ENCODE assay signal across 8 mouse cellular contexts in genomic region chr4:149820569-149820968, GRCm38 (mm10). TPM values are rescaled to one million over a fixed set of nuclear protein-coding genes. Genes with fewer than 3 reads are reported as not detected.
DNase-seq lines count a peak whose midpoint lies in the region; ATAC-seq and TF ChIP-seq lines count a peak whose summit lies in the region.

No protein-coding gene starts in this region.

- POLR2A ChIA-PET in Patski (lab: Charles Lee), result interaction anchor here (0.6 to 1.0 kb wide), 2 partner anchors 134 to 743 kb away, joined by 3 read pairs; partner anchors contain the start of gene Spsb1

- ATAC-seq in Patski, result peak; percentile 95
- peak; percentile 89 for ATAC-seq in intestine, postnatal 0 days
- no peak for ATAC-seq in hindbrain, embryonic 16.5 days
- ATAC-seq in hindbrain, embryonic 11.5 days (ENCODE audit: low FRiP score), result no peak
- no peak for ATAC-seq in forebrain, embryonic 11.5 days (replicated peaks; ENCODE audit: low FRiP score)
- no peak for ATAC-seq in midbrain, embryonic 11.5 days (ENCODE audit: low FRiP score)

- WGBS in intestine, postnatal 0 days, result 26% methylated on average over 6 of the region's 6 CpGs
- 55% methylated on average over 6 of the region's 6 CpGs for WGBS in hindbrain, embryonic 16.5 days
- WGBS in hindbrain, embryonic 11.5 days, result 54% methylated on average over 6 of the region's 6 CpGs
- 63% methylated on average over 6 of the region's 6 CpGs for WGBS in forebrain, embryonic 11.5 days
- WGBS in midbrain, embryonic 11.5 days, result 65% methylated on average over 6 of the region's 6 CpGs

- CTCF ChIA-PET in Patski (lab: Charles Lee), result interaction anchor here (0.7 to 2.1 kb wide), 4 partner anchors 14 to 158 kb away, joined by 3 to 7 read pairs (median 4); no protein-coding TSS in a partner anchor

- peak; percentile 93 for DNase-seq in Patski (ENCODE audit: low read depth, low spot score)
- DNase-seq in gastrocnemius, adult 8-10 months (ENCODE audit: low spot score in 2 of 2), result peak; percentile 80 to 88
- DNase-seq in lung, postnatal 25 days (ENCODE audit: low spot score), result peak; percentile 93
- DNase-seq in hindbrain, embryonic 11.5 days (ENCODE audit: low spot score), result no peak
- no peak for DNase-seq in forebrain, embryonic 11.5 days (ENCODE audit: low spot score)
- DNase-seq in midbrain, embryonic 11.5 days (ENCODE audit: low spot score, missing footprints), result no peak

- H3K9me3 ChIP-seq in intestine, postnatal 0 days (ENCODE audit: control insufficient read depth), result no peaks in the 10 kb centered on the region
- H3K9me3 ChIP-seq in hindbrain, embryonic 16.5 days (ENCODE audit: control insufficient read depth, low read length), result no peaks in the 10 kb centered on the region
- no peaks in the 10 kb centered on the region for H3K9me3 ChIP-seq in hindbrain, embryonic 11.5 days (ENCODE audit: control insufficient read depth, low read length)
- no peaks in the 10 kb centered on the region for H3K9me3 ChIP-seq in forebrain, embryonic 11.5 days (ENCODE audit: control insufficient read depth, low read length)
- H3K9me3 ChIP-seq in midbrain, embryonic 11.5 days (ENCODE audit: control insufficient read depth, low read length), result no peaks in the 10 kb centered on the region

- no peaks in the 10 kb centered on the region for H3K4me1 ChIP-seq in intestine, postnatal 0 days (replicated peaks; ENCODE audit: control insufficient read depth, insufficient read depth, low read length)
- peaks cover 6% of the 10 kb centered on the region for H3K4me1 ChIP-seq in hindbrain, embryonic 16.5 days (ENCODE audit: control insufficient read depth, insufficient read depth, low read depth, low read length)
- no peaks in the 10 kb centered on the region; the same call in 1 of the 2 replicates for H3K4me1 ChIP-seq in hindbrain, embryonic 11.5 days (replicated peaks; ENCODE audit: control insufficient read depth, insufficient read depth, low read length)
- H3K4me1 ChIP-seq in forebrain, embryonic 11.5 days (replicated peaks; ENCODE audit: control insufficient read depth, insufficient read depth, low read length), result no peaks in the 10 kb centered on the region
- H3K4me1 ChIP-seq in midbrain, embryonic 11.5 days (ENCODE audit: control insufficient read depth, insufficient read depth, low read length), result no peaks in the 10 kb centered on the region

- in situ Hi-C loops in Patski (cut with MboI; ENCODE audit: low pct_unique_long_range_greater_than_20kb), result no loop called here

- H3K4me3 ChIP-seq in intestine, postnatal 0 days (ENCODE audit: low read depth, low read length), result no peak overlapping the region
- H3K4me3 ChIP-seq in hindbrain, embryonic 16.5 days (ENCODE audit: low read length), result no peak overlapping the region
- no peak overlapping the region for H3K4me3 ChIP-seq in hindbrain, embryonic 11.5 days (ENCODE audit: low read depth, low read length)
- H3K4me3 ChIP-seq in forebrain, embryonic 11.5 days (ENCODE audit: low read depth, low read length), result no peak overlapping the region
- H3K4me3 ChIP-seq in midbrain, embryonic 11.5 days (ENCODE audit: low read depth, low read length), result no peak overlapping the region

- TF ChIP-seq CTCF in Patski (IDR thresholded peaks at IDR 0.05), result no peak
- no peak for TF ChIP-seq CTCF in intestine, postnatal 0 days (IDR thresholded peaks at IDR 0.05; ENCODE audit: low read depth)

- H3K27ac ChIP-seq in intestine, postnatal 0 days (ENCODE audit: low read depth, low read length), result no peak overlapping the region
- H3K27ac ChIP-seq in hindbrain, embryonic 16.5 days (ENCODE audit: low read depth, low read length), result no peak overlapping the region
- H3K27ac ChIP-seq in hindbrain, embryonic 11.5 days (ENCODE audit: low read depth, low read length), result no peak overlapping the region
- no peak overlapping the region for H3K27ac ChIP-seq in forebrain, embryonic 11.5 days (ENCODE audit: low read depth, low read length)
- H3K27ac ChIP-seq in midbrain, embryonic 11.5 days (ENCODE audit: low read depth, low read length), result no peak overlapping the region

- H3K27me3 ChIP-seq in Patski, result no peaks in the 10 kb centered on the region
- H3K27me3 ChIP-seq in intestine, postnatal 0 days (replicated peaks; ENCODE audit: control insufficient read depth, insufficient read depth, low read length), result no peaks in the 10 kb centered on the region
- no peaks in the 10 kb centered on the region for H3K27me3 ChIP-seq in hindbrain, embryonic 16.5 days (replicated peaks; ENCODE audit: control insufficient read depth, insufficient read depth, low read length)
- H3K27me3 ChIP-seq in hindbrain, embryonic 11.5 days (ENCODE audit: control insufficient read depth, insufficient read depth, low read length), result no peaks in the 10 kb centered on the region
- no peaks in the 10 kb centered on the region for H3K27me3 ChIP-seq in forebrain, embryonic 11.5 days (ENCODE audit: control insufficient read depth, insufficient read depth, low read length)
- no peaks in the 10 kb centered on the region for H3K27me3 ChIP-seq in midbrain, embryonic 11.5 days (ENCODE audit: control insufficient read depth, insufficient read depth, low read length)

- H3K36me3 ChIP-seq in intestine, postnatal 0 days (ENCODE audit: control insufficient read depth, insufficient read depth), result no peaks in the 10 kb centered on the region
- no peaks in the 10 kb centered on the region for H3K36me3 ChIP-seq in hindbrain, embryonic 16.5 days (ENCODE audit: control insufficient read depth, insufficient read depth, low read length)
- H3K36me3 ChIP-seq in hindbrain, embryonic 11.5 days (ENCODE audit: control insufficient read depth, insufficient read depth, low read length), result no peaks in the 10 kb centered on the region
- no peaks in the 10 kb centered on the region for H3K36me3 ChIP-seq in forebrain, embryonic 11.5 days (ENCODE audit: control insufficient read depth, insufficient read depth, low read length)
- no peaks in the 10 kb centered on the region for H3K36me3 ChIP-seq in midbrain, embryonic 11.5 days (ENCODE audit: control insufficient read depth, insufficient read depth, low read length)

- H3K4me2 ChIP-seq in intestine, postnatal 0 days (replicated peaks; ENCODE audit: low read depth), result no peak overlapping the region
- no peak overlapping the region for H3K4me2 ChIP-seq in hindbrain, embryonic 16.5 days (ENCODE audit: low read length)
- H3K4me2 ChIP-seq in hindbrain, embryonic 11.5 days (replicated peaks; ENCODE audit: low read depth, low read length), result no peak overlapping the region
- no peak overlapping the region for H3K4me2 ChIP-seq in forebrain, embryonic 11.5 days (ENCODE audit: low read depth, low read length, severe bottlenecking)
- no peak overlapping the region for H3K4me2 ChIP-seq in midbrain, embryonic 11.5 days

- no peak overlapping the region for H3K9ac ChIP-seq in intestine, postnatal 0 days (ENCODE audit: low read depth, low read length)
- no peak overlapping the region for H3K9ac ChIP-seq in hindbrain, embryonic 16.5 days (ENCODE audit: low read depth, low read length)
- no peak overlapping the region for H3K9ac ChIP-seq in hindbrain, embryonic 11.5 days (ENCODE audit: low read depth, low read length)
- no peak overlapping the region for H3K9ac ChIP-seq in forebrain, embryonic 11.5 days (ENCODE audit: low read length)
- H3K9ac ChIP-seq in midbrain, embryonic 11.5 days (ENCODE audit: low read length), result no peak overlapping the region

RNA-seq across cellular contexts. Expression of gene Slc25a33, which starts 46.5 kb away (rescaled TPM):
- 23.3 TPM for polyA plus RNA-seq in Patski (2021)
- 10 to 100 TPM in 3 of 4 experiments, 1 to 10 TPM in 1; 7.7 to 14.5 (median 13.0) TPM for total RNA-seq in gastrocnemius, adult 8-10 months (2022)
- polyA plus RNA-seq in intestine, postnatal 0 days (2015; fragmentation: Nextera tagmentation; extraction: Ambion mirVana), result 8.3 and 8.4 TPM in 2 replicates
- polyA plus RNA-seq in hindbrain, embryonic 16.5 days (2015; fragmentation: Nextera tagmentation; extraction: Ambion mirVana), result 33.2 and 37.2 TPM in 2 replicates
- polyA plus RNA-seq in hindbrain, embryonic 11.5 days (2014; fragmentation: Nextera tagmentation; extraction: Ambion mirVana), result 22.0 and 23.6 TPM in 2 replicates
- polyA plus RNA-seq in forebrain, embryonic 11.5 days (2014; fragmentation: Nextera tagmentation; extraction: Ambion mirVana), result 12.0 and 12.2 TPM in 2 replicates
- polyA plus RNA-seq in midbrain, embryonic 11.5 days (2014; fragmentation: Nextera tagmentation; extraction: Ambion mirVana), result 18.6 and 21.4 TPM in 2 replicates

Comparison
In these comparisons a context has a peak if more than half of its experiments do, and no peak if none do; other contexts are left out.
1. ATAC-seq: peak in Patski (single experiment) and intestine, postnatal 0 days (single experiment); none in hindbrain, embryonic 16.5 days (single experiment), hindbrain, embryonic 11.5 days (single experiment), forebrain, embryonic 11.5 days (single experiment) and midbrain, embryonic 11.5 days (single experiment).
2. DNase-seq: peak in Patski (single experiment), gastrocnemius, adult 8-10 months (2 of 2) and lung, postnatal 25 days (single experiment); none in hindbrain, embryonic 11.5 days (single experiment), forebrain, embryonic 11.5 days (single experiment) and midbrain, embryonic 11.5 days (single experiment).